Mouse (Mus musculus) hindbrain, embryonic 15.5 days (tissue): ENCODE measurements around the gene 0610037L13Rik. TPM values are rescaled to one million over a fixed set of nuclear protein-coding genes. Genes with fewer than 3 reads are reported as not detected.

Experiments
- ATAC-seq: fragments of 200-750 bp; cut with Nextera tagmentation; 2 replicates; pipeline ENCODE4 v1.8.0; 2017; ENCODE audit warnings: low read depth, moderate number of reproducible peaks, moderate TSS enrichment; ENCODE audit not compliant: low FRiP score
- H3K27ac ChIP-seq: fragments of 300-500 bp; sonication (generic); replicated peaks from 2 replicates; pipeline ENCODE4 v1.5.1; 2015; ENCODE audit warnings: mild to moderate bottlenecking, inconsistent platforms
- H3K27me3 ChIP-seq: fragments of 300-500 bp; sonication (generic); 2 replicates; pipeline ENCODE4 v1.6.1; 2015; ENCODE audit warnings: control low read depth, inconsistent platforms
- H3K36me3 ChIP-seq: fragments of 300-500 bp; sonication (generic); 2 replicates; pipeline ENCODE4 v1.6.1; 2015; ENCODE audit warnings: control low read depth, inconsistent platforms
- H3K4me1 ChIP-seq: fragments of 300-500 bp; sonication (generic); replicated peaks from 2 replicates; pipeline ENCODE4 v1.6.1; 2015; ENCODE audit warnings: control low read depth, inconsistent platforms
- H3K4me2 ChIP-seq: fragments of 300-500 bp; sonication (generic); 2 replicates; pipeline ENCODE4 v1.6.1; 2015; ENCODE audit warnings: moderate library complexity, mild to moderate bottlenecking, inconsistent platforms
- H3K4me3 ChIP-seq: fragments of 300-500 bp; sonication (generic); 2 replicates; pipeline ENCODE4 v1.5.1; 2015; ENCODE audit warnings: mild to moderate bottlenecking, inconsistent platforms
- H3K9ac ChIP-seq: fragments of 300-500 bp; sonication (generic); 2 replicates; pipeline ENCODE4 v1.6.1; 2015; ENCODE audit warnings: inconsistent platforms
- H3K9me3 ChIP-seq: fragments of 300-500 bp; sonication (generic); 2 replicates; pipeline ENCODE4 v1.6.1; 2016; ENCODE audit warnings: control low read depth, inconsistent platforms
- WGBS: fragments of 180-500 bp; shearing (Covaris S2); methylation state at CpG from one replicate; pipeline ENCODE4 v1.1.7; 2015; 5-methylcytosine and 5-hydroxymethylcytosine counted together
- polyA plus RNA-seq: library from polyadenylated mRNA; unstranded; fragments of >200 nt; fragmentation: Nextera tagmentation; extraction: Ambion mirVana; gene quantifications from 2 replicates; pipeline ENCODE4 v1.2.1, GENCODE M21; 2015

The 0610037L13Rik gene
- polyA plus RNA-seq, 1 experiment from 2014 or later: 95.2 TPM

GRCm38 (mm10) chr4:107879254-107880050 is 10.2 kb upstream of the 0610037L13Rik start, which contains the start of gene Magoh:
TSS of gene Magoh (plus strand) at chr4:107879755.
- Histone ChIP-seq H3K4me1 (peaks cover 17% of the 10 kb centered on the region), H3K9me3 (no peaks in the 10 kb centered on the region), H3K27ac (peak within 1 kb of the TSS; percentile 77), H3K36me3 (peaks cover 34% of the 10 kb centered on the region), H3K4me2 (peak within 1 kb of the TSS; percentile 66), H3K9ac (peak within 1 kb of the TSS; percentile 84), H3K4me3 (peak within 1 kb of the TSS; percentile 78), H3K27me3 (no peaks in the 10 kb centered on the region)
- ATAC-seq: peak; percentile 96
- 3% methylated on average over 48 of the region's 48 CpGs for WGBS

- ATAC-seq: no peak
- no peak overlapping the region for H3K4me2 ChIP-seq
- H3K4me1 ChIP-seq: peaks cover 17% of the 10 kb centered on the region
- H3K9me3 ChIP-seq: no peaks in the 10 kb centered on the region
- no peak overlapping the region for H3K27ac ChIP-seq
- no peak overlapping the region for H3K4me3 ChIP-seq
- 96% methylated on average over 1 of the region's 1 CpGs for WGBS
- H3K9ac ChIP-seq: no peak overlapping the region
- no peaks in the 10 kb centered on the region for H3K27me3 ChIP-seq
- H3K36me3 ChIP-seq: peaks cover 49% of the 10 kb centered on the region
Measured at GRCm38 (mm10) chr4:107881631-107882030, 8.0 kb upstream of the 0610037L13Rik start.

- Histone ChIP-seq H3K4me1 (peaks cover 18% of the 10 kb centered on the region), H3K4me3 (no peak overlapping the region), H3K27me3 (no peaks in the 10 kb centered on the region), H3K9ac (no peak overlapping the region), H3K9me3 (no peaks in the 10 kb centered on the region), H3K27ac (no peak overlapping the region), H3K4me2 (no peak overlapping the region), H3K36me3 (peaks cover 58% of the 10 kb centered on the region)
- 77% methylated on average over 7 of the region's 7 CpGs for WGBS
- ATAC-seq: no peak
Measured at GRCm38 (mm10) chr4:107886371-107886770, 3.2 kb upstream of the 0610037L13Rik start.

GRCm38 (mm10) chr4:107889385-107889730 is 255 bp upstream of the 0610037L13Rik start:
- 2% methylated on average over 12 of the region's 12 CpGs for WGBS
- H3K9ac ChIP-seq: peak overlapping the region; percentile 71
- peaks cover 15% of the 10 kb centered on the region for H3K4me1 ChIP-seq
- peak overlapping the region; percentile 89 for H3K4me2 ChIP-seq
- peak overlapping the region; percentile 71 for H3K4me3 ChIP-seq
- peak; percentile 33 for ATAC-seq
- H3K9me3 ChIP-seq: no peaks in the 10 kb centered on the region
- H3K27me3 ChIP-seq: no peaks in the 10 kb centered on the region
- H3K27ac ChIP-seq: peak overlapping the region; percentile 97
- peaks cover 35% of the 10 kb centered on the region for H3K36me3 ChIP-seq

GRCm38 (mm10) chr4:107892663-107893062 is 3.0 kb downstream of the 0610037L13Rik start:
- WGBS: 82% methylated on average over 2 of the region's 2 CpGs

GRCm38 (mm10) chr4:107899211-107899927 is 9.8 kb downstream of the 0610037L13Rik start:
- no peak for ATAC-seq
- Histone ChIP-seq H3K9me3 (no peaks in the 10 kb centered on the region), H3K36me3 (peaks cover 33% of the 10 kb centered on the region), H3K27ac (no peak overlapping the region), H3K4me3 (no peak overlapping the region), H3K4me2 (no peak overlapping the region), H3K4me1 (no peaks in the 10 kb centered on the region), H3K9ac (no peak overlapping the region), H3K27me3 (no peaks in the 10 kb centered on the region)
- WGBS: 85% methylated on average over 5 of the region's 5 CpGs

More at GRCm38 (mm10) chr4:107892663-107893062, 3.0 kb downstream of the 0610037L13Rik start:
- H3K36me3 ChIP-seq: peaks cover 33% of the 10 kb centered on the region
- H3K4me3 ChIP-seq: no peak overlapping the region
- no peak overlapping the region for H3K4me2 ChIP-seq
- no peak for ATAC-seq
- H3K27ac ChIP-seq: no peak overlapping the region
- no peak overlapping the region for H3K9ac ChIP-seq
- H3K4me1 ChIP-seq: peaks cover 15% of the 10 kb centered on the region
- H3K27me3 ChIP-seq: no peaks in the 10 kb centered on the region
- no peaks in the 10 kb centered on the region for H3K9me3 ChIP-seq

- H3K9me3 ChIP-seq: no peaks in the 10 kb centered on the region
- no peaks in the 10 kb centered on the region for H3K4me1 ChIP-seq
- H3K4me3 ChIP-seq: no peak overlapping the region
- no peaks in the 10 kb centered on the region for H3K27me3 ChIP-seq
- ATAC-seq: no peak
- H3K36me3 ChIP-seq: peaks cover 29% of the 10 kb centered on the region
- no peak overlapping the region for H3K27ac ChIP-seq
- no peak overlapping the region for H3K9ac ChIP-seq
- 91% methylated on average over 3 of the region's 3 CpGs for WGBS
- no peak overlapping the region for H3K4me2 ChIP-seq
Measured at GRCm38 (mm10) chr4:107900206-107900605, 10.6 kb downstream of the 0610037L13Rik start.

- Histone ChIP-seq H3K27me3 (no peaks in the 10 kb centered on the region), H3K4me3 (no peak overlapping the region), H3K4me2 (no peak overlapping the region), H3K9me3 (no peaks in the 10 kb centered on the region), H3K36me3 (peaks cover 9% of the 10 kb centered on the region; the same call in 1 of the 2 replicates), H3K27ac (no peak overlapping the region), H3K4me1 (no peaks in the 10 kb centered on the region), H3K9ac (no peak overlapping the region)
- ATAC-seq: no peak
- 96% methylated on average over 10 of the region's 10 CpGs for whole genome bisulfite sequencing
Measured at GRCm38 (mm10) chr4:107904252-107904651, 14.6 kb downstream of the 0610037L13Rik start.

GRCm38 (mm10) chr4:107906561-107906960 is 16.9 kb downstream of the 0610037L13Rik start:
- H3K4me2 ChIP-seq: no peak overlapping the region
- peaks cover 9% of the 10 kb centered on the region; the same call in 1 of the 2 replicates for H3K36me3 ChIP-seq
- 88% methylated on average over 9 of the region's 9 CpGs for WGBS
- no peaks in the 10 kb centered on the region for H3K4me1 ChIP-seq
- no peaks in the 10 kb centered on the region for H3K9me3 ChIP-seq
- H3K4me3 ChIP-seq: no peak overlapping the region
- H3K27me3 ChIP-seq: no peaks in the 10 kb centered on the region
- no peak for ATAC-seq
- H3K27ac ChIP-seq: no peak overlapping the region
- H3K9ac ChIP-seq: no peak overlapping the region

- no peak overlapping the region for H3K4me2 ChIP-seq
- no peak overlapping the region for H3K4me3 ChIP-seq
- no peaks in the 10 kb centered on the region for H3K27me3 ChIP-seq
- 89% methylated on average over 4 of the region's 4 CpGs for WGBS
- H3K4me1 ChIP-seq: no peaks in the 10 kb centered on the region
- H3K9me3 ChIP-seq: no peaks in the 10 kb centered on the region
- H3K9ac ChIP-seq: no peak overlapping the region
- no peak overlapping the region for H3K27ac ChIP-seq
- H3K36me3 ChIP-seq: peaks cover 9% of the 10 kb centered on the region; the same call in 1 of the 2 replicates
- no peak for ATAC-seq
Measured at GRCm38 (mm10) chr4:107910020-107910419, 20.4 kb downstream of the 0610037L13Rik start.

GRCm38 (mm10) chr4:107920336-107920735 is 30.7 kb downstream of the 0610037L13Rik start:
- Histone ChIP-seq H3K9ac (no peak overlapping the region), H3K4me1 (peaks cover 17% of the 10 kb centered on the region), H3K27me3 (no peaks in the 10 kb centered on the region), H3K4me2 (no peak overlapping the region), H3K36me3 (no peaks in the 10 kb centered on the region), H3K4me3 (no peak overlapping the region), H3K9me3 (no peaks in the 10 kb centered on the region), H3K27ac (no peak overlapping the region)
- no peak for ATAC-seq
- WGBS: 87% methylated on average over 2 of the region's 2 CpGs

GRCm38 (mm10) chr4:107921152-107921695 is 31.6 kb downstream of the 0610037L13Rik start:
- Histone ChIP-seq H3K4me3 (no peak overlapping the region), H3K9me3 (no peaks in the 10 kb centered on the region), H3K27ac (no peak overlapping the region), H3K36me3 (no peaks in the 10 kb centered on the region), H3K27me3 (no peaks in the 10 kb centered on the region), H3K4me2 (no peak overlapping the region), H3K9ac (no peak overlapping the region), H3K4me1 (peaks cover 17% of the 10 kb centered on the region)
- 79% methylated on average over 8 of the region's 8 CpGs for WGBS
- ATAC-seq: no peak
